Mouse (Mus musculus) erythroid progenitor cell, adult 5-6 weeks (primary cell): ENCODE measurements around the gene Stt3a. TPM values are rescaled to one million over a fixed set of nuclear protein-coding genes. Genes with fewer than 3 reads are reported as not detected.
A peak's percentile ranks its signal among the peaks of the same experiment; 100 is the strongest.

Source experiments
- ATAC-seq: replicated peaks from 2 replicates; pipeline ENCODE4 v1.8.0; 2016; ENCODE audit warnings: moderate number of reproducible peaks, mild to moderate bottlenecking, moderate TSS enrichment, inconsistent platforms; ENCODE audit not compliant: poor library complexity, low FRiP score, severe bottlenecking
- total RNA-seq, 2 experiments: library from RNA; stranded (forward) in 1 of 2; stranded (reverse) in 1 of 2; fragments of 150-400 nt in 1 of 2; fragments of 186-747, 209-891 nt in 1 of 2; gene quantifications; 2 replicates each; pipeline versions ENCODE4 v1.2.3 to v1.2.4; 2015 to 2017; ENCODE audit warnings: low replicate concordance in 2 of 2

Gene Stt3a
- total RNA-seq, 2 experiments from 2014 or later, result 96.4 to 238 TPM

DNA sequence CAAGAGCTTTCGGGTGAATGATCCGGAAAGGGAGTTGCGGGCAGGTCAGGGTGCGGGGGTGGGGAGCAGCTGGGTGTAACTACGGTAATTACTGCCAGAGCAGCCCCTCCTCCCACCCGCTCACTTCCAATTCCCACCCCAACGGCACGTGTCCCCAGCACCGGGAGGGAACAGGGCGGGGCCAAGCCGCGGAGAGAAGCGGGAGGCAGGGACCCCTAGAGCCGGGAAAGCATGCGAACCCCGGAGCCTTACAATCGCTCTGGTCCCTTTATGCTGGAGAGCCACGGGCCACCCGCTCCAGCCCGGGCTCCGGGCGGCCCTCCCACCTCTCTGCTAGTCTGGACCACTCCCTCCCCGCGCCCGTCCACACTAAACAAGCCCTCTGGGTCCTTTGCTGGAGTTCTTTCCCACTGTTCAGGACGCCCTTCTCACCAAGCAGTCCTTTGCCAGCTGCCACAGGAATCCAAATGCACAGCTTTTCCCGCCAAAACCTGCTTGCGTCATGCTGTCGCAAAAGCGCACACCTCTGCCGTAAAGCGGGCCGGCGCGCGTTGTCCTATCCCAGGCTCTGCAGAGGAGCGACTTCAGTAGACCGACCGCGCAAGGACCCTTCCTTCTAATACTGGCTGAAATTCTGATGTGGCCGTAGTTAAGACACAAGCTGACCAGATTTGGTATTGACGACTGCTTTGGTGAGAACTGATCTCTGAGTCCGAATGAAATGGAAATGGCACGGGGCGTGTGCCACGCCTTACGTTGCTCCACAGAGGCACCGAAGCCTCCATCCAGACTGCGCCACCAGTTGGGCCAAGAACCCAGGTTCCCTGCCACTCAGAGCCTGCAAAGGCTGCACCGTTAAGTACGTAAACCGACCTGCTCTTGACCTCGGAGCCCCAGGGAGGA is 41.1 kb downstream of the Stt3a start:
- peak; percentile 88 for ATAC-seq

DNA sequence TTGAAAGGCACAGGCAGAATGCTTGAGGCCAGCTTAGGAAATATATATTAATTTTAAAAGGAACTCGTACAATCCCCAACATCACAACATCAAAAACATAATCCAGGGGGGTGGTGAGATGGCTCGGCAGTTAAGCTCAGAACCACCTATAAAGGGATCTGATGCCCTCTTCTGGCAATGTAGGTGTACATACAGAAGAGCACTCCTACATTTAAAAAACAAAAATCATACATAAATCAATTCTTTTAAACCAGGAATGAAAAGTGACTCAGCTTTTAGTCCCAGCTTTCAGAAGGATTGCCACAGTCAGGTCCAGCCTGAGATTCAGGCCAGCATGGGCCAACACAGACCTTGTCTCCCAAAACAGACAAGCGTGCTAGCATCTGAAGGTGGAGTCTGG is 50.9 kb downstream of the Stt3a start:
- no peak for ATAC-seq

DNA sequence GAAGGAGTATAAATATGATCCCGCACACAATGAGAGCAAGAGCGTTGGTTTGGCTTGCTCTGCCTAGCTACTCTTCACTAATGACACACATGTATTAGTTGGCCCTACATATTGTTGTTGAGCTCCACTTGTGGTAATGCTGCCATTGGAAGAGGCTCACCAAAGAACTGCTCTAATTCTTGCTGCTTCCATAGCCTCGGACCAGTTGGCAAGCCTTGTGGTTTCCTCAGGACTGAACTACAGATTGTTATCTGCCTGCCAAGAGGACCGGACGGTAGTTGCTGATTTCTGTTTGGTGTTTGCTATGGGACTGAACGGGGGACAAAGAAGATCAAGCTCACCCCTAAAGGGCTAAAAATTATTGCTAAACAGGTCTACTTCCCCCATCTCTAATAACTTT is 60.2 kb downstream of the Stt3a start:
- no peak for ATAC-seq

DNA sequence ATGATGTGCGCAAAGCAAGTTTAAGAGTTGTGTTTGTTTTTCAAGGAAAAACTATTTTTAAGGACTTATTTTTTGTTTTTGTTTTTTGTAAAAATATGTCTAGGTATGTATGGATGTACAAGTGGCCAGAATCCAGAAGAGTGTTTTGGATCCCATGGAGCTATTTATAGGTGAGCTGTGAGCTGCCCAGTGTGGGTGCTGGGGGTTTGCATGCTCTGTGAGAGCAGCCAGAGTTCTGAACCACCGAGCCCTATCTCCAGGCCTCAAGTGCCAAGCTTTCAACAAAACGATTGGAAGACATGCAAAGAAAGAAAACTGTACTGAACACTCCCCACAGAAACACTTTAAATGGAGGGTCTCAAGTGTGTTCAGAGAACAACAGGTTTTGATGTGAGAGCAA is 61.6 kb downstream of the Stt3a start:
- ATAC-seq, result no peak

DNA sequence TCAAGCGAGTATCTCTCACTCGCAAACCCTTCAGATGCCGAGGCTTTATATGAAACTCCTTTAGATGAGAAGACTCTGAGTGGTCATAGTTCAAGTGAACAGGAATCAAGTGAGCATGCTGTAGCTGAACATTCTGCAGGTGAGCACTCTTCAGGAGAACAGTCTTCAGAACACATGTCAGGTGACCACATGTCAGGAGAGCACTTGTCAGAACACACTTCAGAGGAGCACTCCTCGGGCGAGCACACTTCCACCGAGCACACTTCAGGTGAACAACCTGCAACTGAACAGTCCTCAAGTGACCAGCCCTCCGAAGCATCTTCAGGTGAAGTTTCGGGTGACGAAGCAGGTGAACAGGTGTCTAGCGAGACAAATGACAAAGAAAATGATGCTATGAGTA is 73.2 kb downstream of the Stt3a start:
- ATAC-seq, result no peak

DNA sequence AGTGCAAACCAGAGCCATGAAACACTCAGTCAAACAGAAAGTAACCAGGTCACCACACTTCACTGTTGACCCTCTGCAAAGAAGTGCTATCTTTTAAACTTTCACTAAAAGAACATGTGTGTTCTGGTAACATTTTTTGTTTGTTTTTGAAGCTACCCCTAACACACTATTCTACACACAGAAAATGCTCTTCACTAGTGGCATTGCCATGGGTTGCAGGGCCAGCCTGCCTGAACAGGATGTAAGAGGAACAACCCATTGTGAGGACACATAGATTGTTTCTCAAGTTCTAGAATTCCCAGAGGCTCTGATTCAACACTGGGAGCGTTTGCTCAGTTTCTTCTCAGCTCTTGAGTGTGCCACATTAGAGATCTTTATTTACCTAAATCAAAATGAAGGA is 74.6 kb downstream of the Stt3a start, which contains the start of gene Acrv1:
Acrv1 (plus strand) TSS at position 301 of the 400 bp plus-strand sequence.
- no peak for ATAC-seq

DNA sequence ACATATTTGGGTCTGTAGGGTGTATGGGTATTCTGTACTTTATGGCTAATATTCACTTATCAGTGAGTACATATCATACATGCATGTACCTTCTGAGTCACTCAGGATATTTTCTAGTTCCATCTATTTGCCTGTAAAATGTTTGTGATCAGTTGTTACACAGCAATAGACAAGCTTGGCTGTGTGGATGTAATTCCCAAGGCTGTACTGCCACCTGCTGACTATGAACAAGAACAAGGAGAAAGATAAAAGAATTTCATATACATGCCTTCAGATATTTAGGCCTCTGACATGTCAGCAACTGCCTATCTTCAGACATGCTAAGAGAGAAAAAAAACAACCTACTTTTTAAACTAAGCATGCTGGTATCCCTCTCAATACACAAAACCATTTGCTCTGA is 80.2 kb downstream of the Stt3a start:
- ATAC-seq, result no peak

DNA sequence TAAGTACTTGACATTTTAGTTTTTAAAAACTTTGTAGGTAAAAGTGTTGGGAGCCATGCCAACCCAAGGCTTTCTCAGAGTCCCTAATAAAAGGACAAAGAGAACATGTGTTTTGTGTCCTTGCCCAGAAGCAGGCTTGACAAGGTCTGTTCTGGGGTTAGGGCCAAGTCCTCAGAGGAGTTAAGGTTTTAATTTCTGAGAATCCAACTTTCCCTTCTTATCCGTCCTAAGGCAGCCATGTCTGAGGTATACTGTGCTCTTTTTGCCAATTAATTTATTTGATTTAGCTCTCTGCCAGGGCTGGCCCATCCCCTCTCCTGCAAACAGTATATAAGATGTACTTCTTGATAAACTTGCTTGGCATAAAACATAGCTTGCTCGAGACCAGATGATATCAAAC is 86.1 kb downstream of the Stt3a start:
- ATAC-seq, result no peak

Other genes with a start within 250 kb of the Stt3a start
- not detected in 2 replicates for gene Gm5615, start 225.7 kb downstream of the Stt3a start, total RNA-seq (2015; ENCODE audit: low replicate concordance)
- gene Gm5615, start 225.7 kb downstream of the Stt3a start, total RNA-seq (2017; ENCODE audit: low replicate concordance), result not detected in 2 replicates
- gene Gm17689, start 185.0 kb downstream of the Stt3a start, total RNA-seq (2015; ENCODE audit: low replicate concordance), result not detected in 2 replicates
- gene Gm17689, start 185.0 kb downstream of the Stt3a start, total RNA-seq (2017; ENCODE audit: low replicate concordance), result not detected in 2 replicates
- not detected in 2 replicates for gene A630095E13Rik, start 124.3 kb downstream of the Stt3a start, total RNA-seq (2015; ENCODE audit: low replicate concordance)
- gene A630095E13Rik, start 124.3 kb downstream of the Stt3a start, total RNA-seq (2017; ENCODE audit: low replicate concordance), result not detected in 2 replicates
- gene Acrv1, start 74.5 kb downstream of the Stt3a start, total RNA-seq (2015; ENCODE audit: low replicate concordance), result not detected in 2 replicates
- gene Acrv1, start 74.5 kb downstream of the Stt3a start, total RNA-seq (2017; ENCODE audit: low replicate concordance), result not detected in 2 replicates
- gene Chek1, start 40.6 kb downstream of the Stt3a start, total RNA-seq (2015; ENCODE audit: low replicate concordance), result 14.8 and 37.3 TPM in 2 replicates
- 23.0 and 27.6 TPM in 2 replicates for gene Chek1, start 40.6 kb downstream of the Stt3a start, total RNA-seq (2017; ENCODE audit: low replicate concordance)
- gene Ei24, start 29.7 kb upstream of the Stt3a start, total RNA-seq (2015; ENCODE audit: low replicate concordance), result 6.8 and 9.6 TPM in 2 replicates
- gene Ei24, start 29.7 kb upstream of the Stt3a start, total RNA-seq (2017; ENCODE audit: low replicate concordance), result 6.7 and 16.0 TPM in 2 replicates
- not detected in 2 replicates for gene Fez1, start 54.2 kb upstream of the Stt3a start, total RNA-seq (2015; ENCODE audit: low replicate concordance)
- gene Fez1, start 54.2 kb upstream of the Stt3a start, total RNA-seq (2017; ENCODE audit: low replicate concordance), result not detected in 2 replicates